Mouse (Mus musculus) left cerebral cortex, adult 8-10 months (tissue): ENCODE data around the gene Prkch. TPM values are rescaled to one million over a fixed set of nuclear protein-coding genes. Genes with fewer than 3 reads are reported as not detected.

Experiments
- DNase-seq, 2 experiments: peaks; one replicate each; pipeline ENCODE4 v3.0.0; 2022; ENCODE audit warnings: low spot score in 2 of 2
- total RNA-seq, 4 experiments: library from RNA; stranded (reverse); gene quantifications; 2 replicates each; pipeline ENCODE4 v1.2.4; 2022

Gene Prkch
- total RNA-seq, 4 experiments from 2014 or later, result 11.2 to 13.2 (median 12.5) TPM

- DNase-seq, result no peak
Measured at GRCm38 (mm10) chr12:73748373-73748772, 163.8 kb downstream of the Prkch start.

- DNase-seq, result no peak
Measured at GRCm38 (mm10) chr12:73754476-73755150, 170.0 kb downstream of the Prkch start.

- DNase-seq, result no peak
Measured at GRCm38 (mm10) chr12:73755646-73756045, 171.1 kb downstream of the Prkch start.

- no peak for DNase-seq
Measured at GRCm38 (mm10) chr12:73756527-73756926, 171.9 kb downstream of the Prkch start.

GRCm38 (mm10) chr12:73762001-73762400 is 177.4 kb downstream of the Prkch start:
- no peak for DNase-seq

- DNase-seq, result no peak
Measured at GRCm38 (mm10) chr12:73762762-73763161, 178.2 kb downstream of the Prkch start.

- no peak for DNase-seq
Measured at GRCm38 (mm10) chr12:73764649-73765525, 180.3 kb downstream of the Prkch start.

GRCm38 (mm10) chr12:73766152-73766551 is 181.6 kb downstream of the Prkch start:
- DNase-seq, result no peak

GRCm38 (mm10) chr12:73768788-73769187 is 184.2 kb downstream of the Prkch start:
- DNase-seq, result no peak

GRCm38 (mm10) chr12:73769536-73769935 is 184.9 kb downstream of the Prkch start:
- no peak for DNase-seq

- no peak for DNase-seq
Measured at GRCm38 (mm10) chr12:73770771-73771170, 186.2 kb downstream of the Prkch start.

GRCm38 (mm10) chr12:73774793-73775385 is 190.3 kb downstream of the Prkch start:
- no peak for DNase-seq

- DNase-seq, result no peak
Measured at GRCm38 (mm10) chr12:73776401-73776945, 191.9 kb downstream of the Prkch start.

GRCm38 (mm10) chr12:73777673-73778072 is 193.1 kb downstream of the Prkch start:
- DNase-seq, result no peak

GRCm38 (mm10) chr12:73779332-73780231 is 195.0 kb downstream of the Prkch start:
- DNase-seq, result peak in 1 of 2 experiments; percentile 26

- DNase-seq, result no peak
Measured at GRCm38 (mm10) chr12:73781425-73782032, 196.9 kb downstream of the Prkch start.

GRCm38 (mm10) chr12:73786909-73787308 is 202.3 kb downstream of the Prkch start:
- DNase-seq, result no peak

- DNase-seq, result no peak
Measured at GRCm38 (mm10) chr12:73788850-73789249, 204.3 kb downstream of the Prkch start.

- DNase-seq, result no peak
Measured at GRCm38 (mm10) chr12:73790571-73791108, 206.0 kb downstream of the Prkch start.

GRCm38 (mm10) chr12:73793216-73793615 is 208.6 kb downstream of the Prkch start:
- no peak for DNase-seq
